Mouse (Mus musculus) embryonic facial prominence, embryonic 10.5 days (tissue): ENCODE data around the gene Gm47996. TPM values are rescaled to one million over a fixed set of nuclear protein-coding genes. Genes with fewer than 3 reads are reported as not detected.

ENCODE experiments used
- DNase-seq: peaks from one replicate; pipeline ENCODE4 v3.0.0-alpha.2; 2017; ENCODE audit warnings: low spot score
- H3K27ac ChIP-seq: fragments of 300-500 bp; sonication (generic); replicated peaks from 2 replicates; pipeline ENCODE4 v1.5.1; 2016; ENCODE audit warnings: mild to moderate bottlenecking
- H3K27me3 ChIP-seq: fragments of 300-500 bp; sonication (generic); replicated peaks from 2 replicates; pipeline ENCODE4 v1.6.1; 2016; ENCODE audit warnings: low read depth, mild to moderate bottlenecking; ENCODE audit not compliant: poor library complexity, severe bottlenecking
- H3K36me3 ChIP-seq: fragments of 300-500 bp; sonication (generic); replicated peaks from 2 replicates; pipeline ENCODE4 v1.6.1; 2016; ENCODE audit warnings: mild to moderate bottlenecking, moderate library complexity
- H3K4me1 ChIP-seq: fragments of 300-500 bp; sonication (generic); 2 replicates; pipeline ENCODE4 v1.6.1; 2016
- H3K4me3 ChIP-seq: fragments of 300-500 bp; sonication (generic); 2 replicates; pipeline ENCODE4 v1.5.1; 2016; ENCODE audit warnings: mild to moderate bottlenecking, moderate library complexity
- H3K9me3 ChIP-seq: fragments of 300-500 bp; sonication (generic); 2 replicates; pipeline ENCODE4 v1.6.1; 2016; ENCODE audit warnings: mild to moderate bottlenecking
- WGBS: fragments of 180-500 bp; shearing (Covaris S2); methylation state at CpG from one replicate; pipeline ENCODE4 v1.1.7; 2016; 5-methylcytosine and 5-hydroxymethylcytosine counted together
- polyA plus RNA-seq: library from polyadenylated mRNA; unstranded; fragments of >200 nt; fragmentation: Nextera tagmentation; extraction: Ambion mirVana; gene quantifications from 2 replicates; pipeline ENCODE4 v1.2.1, GENCODE M21; 2016

Gene Gm47996
- polyA plus RNA-seq, 1 experiment from 2014 or later, result not detected

DNA sequence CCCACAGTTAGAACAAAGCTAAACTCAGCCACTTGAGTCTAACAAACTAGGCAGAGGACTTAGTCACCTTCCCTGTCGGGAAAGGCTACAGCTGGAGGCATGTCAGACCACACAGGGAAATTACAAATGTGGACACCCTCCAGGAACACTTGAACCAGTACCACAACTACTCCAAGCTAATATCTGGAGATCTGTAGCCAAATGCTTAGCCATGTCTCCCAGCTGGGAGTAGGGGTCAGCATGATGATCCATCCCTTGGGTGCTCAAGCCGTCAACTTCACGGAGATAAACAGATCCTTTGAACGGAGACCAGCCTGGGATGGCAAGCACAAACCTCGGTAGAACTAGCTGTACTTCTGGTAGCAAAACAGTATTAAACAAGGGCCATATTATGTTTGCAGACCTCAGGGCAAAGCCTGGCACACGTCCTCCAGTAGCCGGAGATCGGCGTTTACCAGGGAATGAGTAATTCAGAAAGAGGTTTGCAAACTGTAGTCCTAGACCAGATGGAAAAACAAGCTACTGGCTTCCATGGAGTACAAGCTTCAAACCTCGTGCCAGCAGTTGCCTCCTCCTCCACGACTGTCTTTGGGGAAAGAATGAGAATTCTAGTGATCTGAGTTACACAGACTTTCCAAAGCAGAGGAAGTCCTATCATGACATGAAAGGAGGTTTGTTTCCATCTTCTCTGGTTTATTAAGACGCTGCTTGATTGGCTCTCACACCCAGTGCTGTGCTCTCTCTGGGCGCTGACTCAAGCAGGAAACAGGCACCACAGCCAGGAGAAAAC is 26.4 kb downstream of the Gm47996 start:
- no peak for DNase-seq
- Histone ChIP-seq H3K27ac (no peak overlapping the region; the same call in 1 of the 2 replicates), H3K9me3 (no peaks in the 10 kb centered on the region), H3K27me3 (no peaks in the 10 kb centered on the region), H3K4me1 (peaks cover 17% of the 10 kb centered on the region), H3K4me3 (no peak overlapping the region), H3K36me3 (no peaks in the 10 kb centered on the region)
- WGBS, result 52% methylated on average over 13 of the region's 13 CpGs

GRCm38 (mm10) chr1:151237780-151238179 is 27.8 kb downstream of the Gm47996 start:
- Histone ChIP-seq H3K27ac (no peak overlapping the region), H3K9me3 (no peaks in the 10 kb centered on the region), H3K36me3 (no peaks in the 10 kb centered on the region), H3K4me1 (peaks cover 17% of the 10 kb centered on the region), H3K4me3 (no peak overlapping the region), H3K27me3 (no peaks in the 10 kb centered on the region)
- no peak for DNase-seq
- WGBS, result 67% methylated on average over 3 of the region's 3 CpGs

DNA sequence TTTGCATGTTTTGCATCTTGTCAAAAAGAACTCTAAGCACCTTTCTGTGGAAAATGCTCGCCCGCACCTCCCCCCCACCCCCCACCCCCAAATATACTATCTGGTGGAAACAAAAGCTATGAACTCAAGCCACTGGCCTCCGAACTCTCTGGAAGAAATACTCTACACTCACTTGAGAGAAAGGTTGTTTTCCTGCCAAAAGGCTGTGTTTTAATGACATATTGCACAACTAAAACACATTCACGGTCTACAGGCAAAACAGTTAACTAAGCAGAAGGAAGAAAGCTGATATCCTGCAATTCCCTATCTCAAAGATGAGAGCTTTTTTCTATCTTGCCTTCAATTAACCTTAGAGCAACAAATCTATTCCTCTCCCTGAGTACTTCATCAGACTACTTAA is 33.4 kb downstream of the Gm47996 start:
- H3K27me3 ChIP-seq, result no peaks in the 10 kb centered on the region
- H3K36me3 ChIP-seq, result no peaks in the 10 kb centered on the region
- WGBS, result 92% methylated on average over 4 of the region's 4 CpGs
- 0 out of 2 replicates have a peak, but pooled peaks cover 3% of the 10 kb centered on the region for H3K4me1 ChIP-seq
- DNase-seq, result no peak
- H3K27ac ChIP-seq, result no peak overlapping the region
- no peaks in the 10 kb centered on the region for H3K9me3 ChIP-seq
- H3K4me3 ChIP-seq, result no peak overlapping the region

DNA sequence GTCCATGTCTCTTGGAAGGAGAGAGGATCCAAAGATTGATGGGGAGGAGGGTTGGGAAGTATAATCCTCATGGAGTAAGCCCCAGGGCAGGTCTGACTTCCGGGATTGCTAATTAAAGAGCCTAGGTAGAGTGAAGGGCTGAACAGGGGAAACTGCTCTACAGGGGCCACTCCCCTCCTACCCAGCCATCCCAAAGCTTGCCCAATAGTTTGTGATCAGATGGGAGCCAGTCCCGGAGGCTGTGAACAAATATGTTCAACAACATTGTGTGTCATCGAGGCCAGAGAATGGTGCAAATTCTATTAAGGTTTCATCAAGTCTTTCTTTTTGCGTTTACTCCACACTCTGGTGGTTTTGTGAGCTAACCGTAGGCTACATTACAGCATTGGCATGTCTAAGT is 34.1 kb downstream of the Gm47996 start:
- no peak for DNase-seq
- H3K36me3 ChIP-seq, result no peaks in the 10 kb centered on the region
- no peaks in the 10 kb centered on the region for H3K27me3 ChIP-seq
- H3K4me3 ChIP-seq, result no peak overlapping the region
- no peaks in the 10 kb centered on the region for H3K9me3 ChIP-seq
- H3K4me1 ChIP-seq, result 0 out of 2 replicates have a peak, but pooled peaks cover 3% of the 10 kb centered on the region
- H3K27ac ChIP-seq, result no peak overlapping the region
- 90% methylated on average over 5 of the region's 5 CpGs for whole genome bisulfite sequencing

GRCm38 (mm10) chr1:151244761-151245160 is 34.8 kb downstream of the Gm47996 start:
- H3K4me3 ChIP-seq, result no peak overlapping the region
- no peak overlapping the region for H3K27ac ChIP-seq
- H3K27me3 ChIP-seq, result no peaks in the 10 kb centered on the region
- no peaks in the 10 kb centered on the region for H3K36me3 ChIP-seq
- H3K4me1 ChIP-seq, result no peaks in the 10 kb centered on the region
- H3K9me3 ChIP-seq, result no peaks in the 10 kb centered on the region
- 94% methylated on average over 4 of the region's 4 CpGs for WGBS
- no peak for DNase-seq

GRCm38 (mm10) chr1:151245165-151245564 is 35.2 kb downstream of the Gm47996 start:
- H3K27ac ChIP-seq, result no peak overlapping the region
- H3K27me3 ChIP-seq, result no peaks in the 10 kb centered on the region
- H3K36me3 ChIP-seq, result no peaks in the 10 kb centered on the region
- H3K4me3 ChIP-seq, result no peak overlapping the region
- WGBS, result 89% methylated on average over 10 of the region's 10 CpGs
- no peak for DNase-seq
- H3K4me1 ChIP-seq, result no peaks in the 10 kb centered on the region
- no peaks in the 10 kb centered on the region for H3K9me3 ChIP-seq

GRCm38 (mm10) chr1:151245846-151246245 is 35.9 kb downstream of the Gm47996 start:
- Histone ChIP-seq H3K36me3 (no peaks in the 10 kb centered on the region), H3K4me3 (no peak overlapping the region), H3K27me3 (no peaks in the 10 kb centered on the region), H3K27ac (no peak overlapping the region), H3K9me3 (no peaks in the 10 kb centered on the region), H3K4me1 (peaks cover 3% of the 10 kb centered on the region)
- WGBS, result 74% methylated on average over 2 of the region's 2 CpGs
- no peak for DNase-seq

- WGBS, result 85% methylated on average over 3 of the region's 3 CpGs
- no peak overlapping the region for H3K27ac ChIP-seq
- H3K27me3 ChIP-seq, result no peaks in the 10 kb centered on the region
- no peak for DNase-seq
- H3K4me3 ChIP-seq, result no peak overlapping the region
- H3K9me3 ChIP-seq, result no peaks in the 10 kb centered on the region
- H3K36me3 ChIP-seq, result no peaks in the 10 kb centered on the region
- peaks cover 15% of the 10 kb centered on the region for H3K4me1 ChIP-seq
These were observed 40.2 kb downstream of the Gm47996 start for GRCm38 (mm10) chr1:151250109-151250508.

- Histone ChIP-seq H3K4me3 (no peak overlapping the region), H3K4me1 (peaks cover 15% of the 10 kb centered on the region), H3K27me3 (no peaks in the 10 kb centered on the region), H3K36me3 (no peaks in the 10 kb centered on the region), H3K27ac (no peak overlapping the region), H3K9me3 (no peaks in the 10 kb centered on the region)
- 69% methylated on average over 18 of the region's 18 CpGs for WGBS
- DNase-seq, result peak; percentile 21
These were observed 40.7 kb downstream of the Gm47996 start for GRCm38 (mm10) chr1:151250529-151251193.

- Histone ChIP-seq H3K36me3 (no peaks in the 10 kb centered on the region), H3K27ac (no peak overlapping the region), H3K4me1 (peaks cover 15% of the 10 kb centered on the region), H3K4me3 (no peak overlapping the region), H3K9me3 (no peaks in the 10 kb centered on the region), H3K27me3 (no peaks in the 10 kb centered on the region)
- 85% methylated on average over 14 of the region's 14 CpGs for WGBS
- DNase-seq, result no peak
These were observed 41.5 kb downstream of the Gm47996 start for GRCm38 (mm10) chr1:151251194-151252010.

GRCm38 (mm10) chr1:151255422-151255821 is 45.5 kb downstream of the Gm47996 start:
- no peak for DNase-seq
- Histone ChIP-seq H3K36me3 (no peaks in the 10 kb centered on the region), H3K4me1 (peaks cover 26% of the 10 kb centered on the region), H3K27me3 (no peaks in the 10 kb centered on the region), H3K4me3 (no peak overlapping the region), H3K9me3 (no peaks in the 10 kb centered on the region), H3K27ac (no peak overlapping the region)
- 58% methylated on average over 5 of the region's 5 CpGs for WGBS

DNA sequence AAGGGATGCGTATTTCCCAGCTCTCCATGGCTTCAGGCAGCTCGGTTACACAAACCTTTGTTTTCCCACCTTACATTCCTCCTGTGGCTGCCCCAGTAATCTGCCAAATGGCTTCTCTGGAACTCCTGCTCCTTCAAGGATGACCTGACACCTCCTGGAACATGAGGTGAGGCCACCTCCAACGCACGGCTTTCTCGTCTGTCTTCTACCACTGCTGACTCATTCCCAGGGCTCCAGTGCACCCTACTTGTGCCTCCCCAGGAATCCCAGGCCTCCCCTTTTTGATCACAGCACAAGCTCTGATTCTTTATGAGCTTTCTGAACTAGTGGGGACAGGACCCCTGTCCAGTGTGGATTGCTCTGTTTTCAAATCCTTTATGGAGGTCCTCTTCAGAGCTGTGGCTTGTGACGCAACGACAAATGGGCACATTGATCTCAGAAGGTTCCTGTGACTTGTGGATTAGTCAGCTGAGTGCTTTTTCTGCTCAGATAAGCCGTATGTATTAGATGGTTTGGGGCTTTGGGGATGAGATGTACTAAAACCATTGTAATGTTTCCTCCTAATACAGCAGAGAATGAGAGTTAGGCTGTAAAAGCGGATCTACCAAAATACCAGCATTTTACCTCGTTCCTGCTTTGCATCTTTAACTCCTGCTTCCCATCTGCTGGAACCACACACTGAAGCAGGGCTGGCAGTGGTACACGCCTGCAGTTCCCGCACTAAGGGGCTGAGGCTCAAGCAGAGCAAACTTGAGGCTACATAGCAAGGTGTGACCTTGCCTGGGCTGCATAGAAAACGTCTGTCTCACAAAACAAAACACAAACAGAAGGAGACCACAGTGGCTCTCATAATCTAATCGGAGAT is 48.4 kb downstream of the Gm47996 start:
- H3K4me3 ChIP-seq, result no peak overlapping the region
- H3K36me3 ChIP-seq, result no peaks in the 10 kb centered on the region
- H3K4me1 ChIP-seq, result peaks cover 12% of the 10 kb centered on the region; the same call in 1 of the 2 replicates
- DNase-seq, result no peak
- WGBS, result 72% methylated on average over 14 of the region's 14 CpGs
- H3K27ac ChIP-seq, result no peak overlapping the region
- no peaks in the 10 kb centered on the region for H3K27me3 ChIP-seq
- H3K9me3 ChIP-seq, result no peaks in the 10 kb centered on the region
